Mouse (Mus musculus) bone marrow, adult 2 months (tissue): ENCODE measurements around the gene 1700016K19Rik. TPM values are rescaled to one million over a fixed set of nuclear protein-coding genes. Genes with fewer than 3 reads are reported as not detected.
A peak's percentile ranks its signal among the peaks of the same experiment; 100 is the strongest.

Experiments used
- H3K27ac ChIP-seq: fragments of 200-500 bp; 2 replicates; pipeline ENCODE4 v1.5.1; 2012; ENCODE audit warnings: low read depth, mild to moderate bottlenecking, control low read depth, inconsistent platforms, low read length; ENCODE audit not compliant: control insufficient read depth, poor library complexity, insufficient read depth
- H3K4me1 ChIP-seq: fragments of 200-500 bp; 2 replicates; pipeline ENCODE4 v1.6.1; 2011; ENCODE audit warnings: low read length; ENCODE audit not compliant: control insufficient read depth, insufficient read depth
- H3K4me3 ChIP-seq: fragments of 200-500 bp; replicated peaks from 2 replicates; pipeline ENCODE3; 2011; ENCODE audit warnings: mild to moderate bottlenecking, low read depth, low read length, control low read depth; ENCODE audit not compliant: control insufficient read depth
- CTCF ChIP-seq: fragments of 200-500 bp; IDR thresholded peaks from 2 replicates; pipeline ENCODE4 v1.5.1; 2011; ENCODE audit warnings: low read length, control low read depth; ENCODE audit not compliant: control insufficient read depth, insufficient read depth
- POLR2A ChIP-seq: fragments of 200-500 bp; IDR thresholded peaks from 2 replicates; pipeline ENCODE4 v1.6.1; 2011; ENCODE audit warnings: low read depth, mild to moderate bottlenecking, control low read depth, low read length, borderline replicate concordance; ENCODE audit not compliant: control insufficient read depth
- WGBS: fragments of 180-500 bp; shearing (Covaris S2); methylation state at CpG from one replicate; pipeline ENCODE4 v1.1.7; 2018; 5-methylcytosine and 5-hydroxymethylcytosine counted together
- polyA plus RNA-seq: library from polyadenylated mRNA; stranded (reverse); fragments of >200 nt; gene quantifications from 2 replicates; pipeline ENCODE4 v1.2.4, GENCODE M21; 2011; ENCODE audit warnings: low replicate concordance; ENCODE audit not compliant: missing spikeins, insufficient read depth, insufficient read length

Gene 1700016K19Rik
- polyA plus RNA-seq, 1 experiment: not detected

DNA sequence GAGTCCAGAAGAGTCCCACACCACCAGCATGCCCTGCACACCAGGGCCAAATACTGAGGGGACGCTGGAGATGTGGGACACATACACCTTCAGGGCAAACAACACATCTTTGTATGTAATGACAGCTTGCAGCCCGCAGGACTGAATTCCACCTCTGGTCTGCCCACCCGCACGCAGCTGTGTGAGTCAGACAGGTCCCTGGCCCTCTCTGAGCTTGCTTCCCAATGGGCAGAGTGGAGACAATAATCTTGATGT lies 35.3 kb upstream of the 1700016K19Rik start:
- Histone ChIP-seq H3K4me3 (no peak overlapping the region), H3K4me1 (no peaks in the 10 kb centered on the region), H3K27ac (no peak overlapping the region)
- TF ChIP-seq POLR2A (no peak), CTCF (no peak)
- WGBS: 92% methylated on average over 4 of the region's 4 CpGs

GRCm38 (mm10) chr11:75965674-75966400 lies 33.9 kb upstream of the 1700016K19Rik start:
- 19% methylated on average over 28 of the region's 28 CpGs for WGBS
- Histone ChIP-seq H3K4me1 (no peaks in the 10 kb centered on the region), H3K27ac (peak overlapping the region; percentile 70), H3K4me3 (peak overlapping the region; percentile 86)
- TF ChIP-seq POLR2A (no peak; the same call in 1 of the 2 replicates), CTCF (no peak)

DNA sequence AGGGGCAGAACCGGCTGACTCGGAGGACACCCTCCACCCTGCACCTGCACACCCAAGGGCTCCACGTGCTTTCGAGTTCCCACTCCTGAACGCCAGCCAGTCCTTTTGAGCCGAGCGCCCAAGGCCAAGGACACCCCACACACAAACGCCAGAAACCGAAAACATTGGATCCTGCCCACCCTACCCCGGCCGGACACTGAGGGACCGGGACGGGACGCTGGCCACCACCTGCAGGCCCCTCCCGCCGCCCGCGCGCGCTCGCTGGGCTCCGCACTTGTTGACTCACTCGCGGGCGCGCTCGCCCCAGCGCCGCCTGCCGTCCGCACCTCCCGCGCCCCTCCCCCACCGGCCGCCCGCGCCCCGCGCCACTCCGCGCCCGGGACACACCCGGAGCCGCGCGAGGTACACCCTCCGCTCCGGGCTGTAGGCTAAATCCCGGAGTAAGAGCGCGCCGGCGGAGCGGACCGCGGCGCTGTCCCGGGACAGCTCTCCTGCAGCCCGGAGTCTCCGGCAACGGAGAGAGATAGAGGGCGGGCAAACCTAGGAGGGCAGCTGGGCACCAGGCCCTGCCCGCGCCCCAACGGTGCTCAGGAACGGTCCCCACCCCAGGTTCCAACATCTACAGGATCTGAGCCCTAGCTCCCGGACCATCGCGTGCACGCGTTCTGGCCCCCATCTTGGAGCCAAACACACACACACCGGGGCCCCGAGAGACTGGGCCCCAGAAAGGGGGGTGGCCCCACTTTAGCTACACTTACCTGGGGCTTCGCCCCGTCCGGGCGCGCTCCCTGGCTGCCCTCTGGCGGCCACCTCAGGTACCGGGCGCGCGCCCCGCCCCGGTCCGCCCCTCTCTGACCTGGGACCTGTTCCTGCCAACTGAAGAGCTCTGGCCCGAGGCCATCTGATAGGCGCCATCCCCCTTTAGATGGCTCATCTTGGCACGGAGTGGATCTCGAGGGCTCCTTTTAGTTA lies 33.0 kb upstream of the 1700016K19Rik start:
- Histone ChIP-seq H3K4me1 (no peaks in the 10 kb centered on the region), H3K4me3 (peak overlapping the region; percentile 86), H3K27ac (peak overlapping the region; percentile 94)
- TF ChIP-seq POLR2A (peak; percentile 14; the same call in 1 of the 2 replicates), CTCF (peak; percentile 67)
- under 1% methylated on average over 89 of the region's 90 CpGs for whole genome bisulfite sequencing

DNA sequence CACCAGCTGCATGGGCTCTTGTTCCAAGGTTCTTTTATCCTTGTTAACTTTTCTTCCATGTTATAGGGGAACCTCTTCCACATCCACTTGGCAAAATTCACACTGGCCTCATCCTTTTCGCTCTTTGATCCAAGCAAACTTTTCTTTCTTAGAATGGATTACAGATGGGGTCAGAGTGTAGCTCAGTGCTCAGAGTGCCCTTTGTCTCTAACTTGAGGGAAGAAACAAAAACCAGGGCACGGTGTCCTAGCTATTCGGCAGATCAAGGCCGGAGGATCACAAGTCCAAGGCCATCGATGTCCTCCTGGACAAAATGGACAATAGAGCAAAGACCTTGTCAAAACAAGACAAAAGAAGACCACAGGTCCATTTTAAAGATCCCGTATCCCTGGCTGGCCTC lies 31.0 kb upstream of the 1700016K19Rik start:
- 91% methylated on average over 6 of the region's 6 CpGs for WGBS
- Histone ChIP-seq H3K27ac (no peak overlapping the region), H3K4me3 (no peak overlapping the region), H3K4me1 (no peaks in the 10 kb centered on the region)
- TF ChIP-seq CTCF (no peak), POLR2A (no peak)

DNA sequence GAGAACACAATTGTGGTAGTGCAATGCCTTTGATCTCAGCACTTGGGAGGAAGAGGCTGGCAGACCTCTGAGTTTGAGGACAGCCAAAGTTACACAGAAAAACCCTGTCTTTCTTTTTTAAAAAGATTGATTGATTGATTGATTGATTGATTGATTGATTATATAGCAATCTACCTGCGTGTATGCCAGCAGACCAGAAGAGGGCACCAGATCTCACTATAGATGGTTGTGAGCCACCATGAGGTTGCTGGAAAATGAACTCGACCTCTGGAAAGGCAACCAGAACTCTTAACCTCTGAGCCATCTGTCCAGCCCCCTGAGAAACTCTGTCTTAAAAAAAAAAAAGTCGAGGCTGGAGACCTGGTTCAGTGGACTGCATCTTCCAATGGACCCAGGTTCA lies 29.1 kb upstream of the 1700016K19Rik start:
- WGBS: 34% methylated on average over 3 of the region's 3 CpGs
- TF ChIP-seq CTCF (no peak), POLR2A (no peak)
- no peaks in the 10 kb centered on the region for H3K4me1 ChIP-seq
- H3K27ac ChIP-seq: no peak overlapping the region
- no peak overlapping the region for H3K4me3 ChIP-seq

GRCm38 (mm10) chr11:75972188-75972587 lies 27.5 kb upstream of the 1700016K19Rik start:
- Histone ChIP-seq H3K4me1 (no peaks in the 10 kb centered on the region; the same call in 1 of the 2 replicates), H3K4me3 (no peak overlapping the region), H3K27ac (no peak overlapping the region)
- no peak for TF ChIP-seq POLR2A
- no peak for TF ChIP-seq CTCF
- 76% methylated on average over 3 of the region's 3 CpGs for WGBS

DNA sequence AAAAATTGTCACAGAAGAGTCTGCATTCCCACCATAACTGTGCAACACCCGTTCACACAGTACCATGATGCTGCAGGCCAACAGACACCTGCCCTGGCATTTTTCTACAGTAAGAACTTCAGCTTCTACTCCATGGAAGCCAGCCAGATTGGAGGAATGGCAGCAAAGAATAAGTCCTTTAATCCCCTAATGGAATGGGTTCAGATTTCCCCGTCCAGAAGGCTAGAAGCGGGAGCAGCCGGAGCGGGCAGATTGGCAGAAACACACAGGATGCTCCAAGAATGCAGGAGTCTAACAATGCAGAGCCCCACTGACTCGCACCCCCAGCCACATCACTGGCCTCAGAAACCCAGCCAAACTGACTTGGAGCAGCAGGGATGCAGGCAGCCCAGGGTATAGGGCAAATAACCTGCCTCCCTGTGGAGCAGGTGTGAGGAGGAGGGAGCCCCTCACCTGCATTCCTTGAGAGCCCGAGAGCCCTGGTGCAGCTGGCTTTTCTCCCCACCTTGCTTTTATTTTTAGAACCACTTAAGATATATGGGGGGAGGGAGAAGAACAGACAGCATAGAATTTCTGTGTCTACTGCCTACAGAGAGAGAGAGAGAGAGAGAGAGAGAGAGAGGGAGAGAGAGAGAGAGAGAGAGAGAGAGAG lies 26.7 kb upstream of the 1700016K19Rik start:
- H3K27ac ChIP-seq: no peak overlapping the region
- TF ChIP-seq POLR2A (no peak), CTCF (no peak)
- no peaks in the 10 kb centered on the region; the same call in 1 of the 2 replicates for H3K4me1 ChIP-seq
- no peak overlapping the region for H3K4me3 ChIP-seq
- 81% methylated on average over 7 of the region's 7 CpGs for WGBS

GRCm38 (mm10) chr11:75973988-75974387 lies 25.7 kb upstream of the 1700016K19Rik start:
- no peak overlapping the region for H3K27ac ChIP-seq
- 88% methylated on average over 1 of the region's 1 CpGs for WGBS

More at GRCm38 (mm10) chr11:75973988-75974387, 25.7 kb upstream of the 1700016K19Rik start:
- Histone ChIP-seq H3K4me1 (no peaks in the 10 kb centered on the region; the same call in 1 of the 2 replicates), H3K4me3 (no peak overlapping the region)
- TF ChIP-seq POLR2A (no peak), CTCF (peak; percentile 61)
